Mouse (Mus musculus) right cerebral cortex, postnatal 36 days (tissue): ENCODE measurements around the gene Nceh1.
"Not testable (repeated sequence)": the region's sequence is repeated elsewhere in the genome, so short reads cannot be mapped to it uniquely, and the experiment has no call there.

ENCODE experiments used
- DNase-seq, 2 experiments: peaks; one replicate each; pipeline ENCODE4 v3.0.0; 2022; ENCODE audit warnings: low spot score in 2 of 2, mixed read lengths in 1 of 2

Gene Nceh1

DNA sequence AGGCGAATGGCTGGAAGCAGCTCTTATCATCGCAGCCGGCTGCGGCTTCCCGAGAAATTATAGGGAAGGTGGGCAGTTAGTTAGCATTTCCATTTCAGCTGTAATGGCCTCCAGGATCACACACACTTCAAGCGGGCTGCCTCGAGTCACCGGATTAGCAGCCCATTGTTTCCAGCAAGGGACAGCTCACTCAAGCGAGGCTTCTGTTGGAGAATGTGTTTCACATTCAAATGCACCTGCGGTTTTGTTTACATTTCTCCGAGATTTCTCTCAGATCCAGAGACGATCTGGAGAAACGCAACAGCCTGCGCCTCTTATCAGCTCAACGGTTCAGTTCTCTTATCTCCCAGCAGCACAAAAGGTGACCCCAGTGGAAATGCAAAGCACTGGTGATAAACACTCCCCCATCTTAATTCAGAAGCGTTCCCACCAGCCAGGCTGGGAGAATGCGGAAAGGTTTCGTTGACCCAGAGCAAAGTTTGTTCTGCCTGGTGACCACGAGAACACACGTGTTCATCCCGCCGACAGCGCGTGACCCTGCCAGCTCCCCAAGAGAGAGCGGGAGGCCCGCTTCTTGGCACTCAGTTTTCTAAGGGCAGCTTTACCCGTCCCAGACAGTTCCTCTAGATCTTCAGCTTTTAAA is 100.4 kb downstream of the Nceh1 start:
- no peak for DNase-seq

- DNase-seq: no peak
These were observed 101.0 kb downstream of the Nceh1 start for GRCm38 (mm10) chr3:27283796-27284195.

- DNase-seq: no peak
These were observed 101.5 kb downstream of the Nceh1 start for GRCm38 (mm10) chr3:27284227-27284626.

GRCm38 (mm10) chr3:27285072-27285471 is 102.3 kb downstream of the Nceh1 start:
- no peak for DNase-seq

GRCm38 (mm10) chr3:27288301-27288700 is 105.5 kb downstream of the Nceh1 start:
- DNase-seq: no peak

DNA sequence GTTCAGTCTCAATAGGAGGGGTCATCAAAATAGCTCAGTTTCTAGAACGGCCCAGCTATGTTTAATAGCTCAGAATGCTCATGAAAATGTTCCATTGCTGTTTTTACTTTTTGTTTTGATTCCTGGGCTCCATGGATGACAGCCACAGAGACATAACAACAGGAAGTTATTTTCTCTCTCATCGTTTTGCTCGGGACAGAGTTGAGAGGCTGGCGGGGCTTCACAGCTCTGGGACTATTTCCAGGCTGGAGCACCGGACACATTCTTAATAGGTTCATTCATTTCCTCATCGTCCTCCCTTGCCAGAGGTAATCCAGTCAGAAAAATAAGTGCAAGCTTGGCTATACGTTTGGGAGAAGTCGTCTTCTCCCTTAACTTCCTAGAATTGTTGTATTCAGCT is 106.1 kb downstream of the Nceh1 start:
- no peak for DNase-seq

DNA sequence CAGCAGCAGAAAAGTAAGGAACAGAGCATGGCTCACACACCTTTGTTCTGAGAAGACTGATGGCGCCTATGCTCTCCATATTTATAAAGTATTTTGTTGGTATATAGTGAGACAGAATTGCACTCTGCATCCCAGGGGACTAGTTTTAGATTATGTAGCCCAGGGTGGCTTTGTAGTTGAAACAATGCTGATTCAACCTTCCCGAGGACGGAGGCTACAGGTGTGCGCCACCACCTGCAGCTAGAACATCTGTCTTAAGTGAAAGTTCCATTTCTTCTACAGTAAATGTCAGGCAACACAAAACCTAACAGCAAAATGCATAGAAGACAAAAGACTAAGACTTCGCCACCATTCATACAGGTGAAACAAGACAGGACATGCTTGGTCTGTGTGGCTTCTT is 107.5 kb downstream of the Nceh1 start:
- DNase-seq: no peak

GRCm38 (mm10) chr3:27290945-27291344 is 108.2 kb downstream of the Nceh1 start:
- not testable (repeated sequence) for DNase-seq

GRCm38 (mm10) chr3:27291411-27291810 is 108.6 kb downstream of the Nceh1 start:
- not testable (repeated sequence) for DNase-seq

GRCm38 (mm10) chr3:27293645-27294385 is 111.0 kb downstream of the Nceh1 start:
- DNase-seq: no peak

- no peak for DNase-seq
These were observed 117.7 kb downstream of the Nceh1 start for GRCm38 (mm10) chr3:27300451-27300850.

- DNase-seq: no peak
These were observed 119.7 kb downstream of the Nceh1 start for GRCm38 (mm10) chr3:27302339-27303022.

DNA sequence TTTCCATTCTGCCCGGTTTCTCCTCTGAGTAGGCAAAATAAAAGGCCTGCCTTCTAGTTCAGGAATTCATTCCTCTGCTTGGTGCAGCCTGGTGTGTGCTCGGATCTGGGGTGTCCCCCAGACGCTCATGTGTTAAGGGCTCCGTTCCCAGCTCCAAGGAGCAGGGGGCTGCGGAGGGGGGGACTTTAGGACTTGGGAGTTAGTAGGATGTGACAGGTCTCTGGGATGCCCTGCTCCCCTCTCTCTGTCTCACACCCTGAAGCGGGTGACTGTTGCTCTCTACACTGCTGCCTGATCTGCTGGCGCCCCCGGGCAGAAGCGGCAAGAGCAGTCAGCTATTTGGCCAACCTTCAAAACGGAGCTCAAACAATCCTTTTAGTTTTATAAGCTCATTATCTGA is 124.0 kb downstream of the Nceh1 start:
- no peak for DNase-seq

DNA sequence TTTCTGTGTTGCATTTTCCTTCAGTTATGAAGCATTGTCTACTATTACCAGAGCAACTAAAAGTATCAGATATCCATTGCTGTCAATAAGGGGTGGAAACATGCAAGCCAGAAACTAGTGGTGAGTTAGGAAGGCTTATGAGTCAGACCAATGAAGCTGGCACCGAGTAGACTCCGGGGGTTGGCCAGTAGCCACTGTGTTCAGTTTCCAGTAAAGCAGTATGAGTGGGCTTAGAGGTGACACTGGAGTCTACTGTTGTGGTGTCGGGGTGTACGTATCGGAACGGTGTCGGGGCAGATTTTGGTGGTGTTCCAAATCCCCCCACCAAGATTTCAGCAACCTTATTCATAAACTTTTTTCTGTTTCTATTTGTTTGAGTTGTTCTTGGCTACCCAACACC is 128.2 kb downstream of the Nceh1 start:
- peak in 1 of 2 experiments; percentile 3 for DNase-seq

GRCm38 (mm10) chr3:27311475-27311874 is 128.7 kb downstream of the Nceh1 start:
- no peak for DNase-seq

GRCm38 (mm10) chr3:27314506-27315164 is 131.9 kb downstream of the Nceh1 start:
- DNase-seq: no peak

GRCm38 (mm10) chr3:27316559-27317287 is 134.0 kb downstream of the Nceh1 start, which contains the start of gene Tnfsf10:
Gene Tnfsf10 (plus strand): TSS chr3:27317028.
- DNase-seq: no peak

- no peak for DNase-seq
These were observed 134.7 kb downstream of the Nceh1 start for GRCm38 (mm10) chr3:27317288-27318024.

- no peak for DNase-seq
These were observed 136.9 kb downstream of the Nceh1 start for GRCm38 (mm10) chr3:27319650-27320049.

- no peak for DNase-seq
These were observed 138.1 kb downstream of the Nceh1 start for GRCm38 (mm10) chr3:27320613-27321495.
